Mouse (Mus musculus) adrenal gland, adult 8-10 months (tissue): ENCODE data around the gene Naa40. TPM values are rescaled to one million over a fixed set of nuclear protein-coding genes. Genes with fewer than 3 reads are reported as not detected.

ENCODE experiments used
- DNase-seq: peaks from one replicate; pipeline ENCODE4 v3.0.0; 2022
- total RNA-seq, 4 experiments: library from RNA; stranded (reverse); gene quantifications; 2 replicates each; pipeline ENCODE4 v1.2.4; 2022

The Naa40 gene
- total RNA-seq, 4 experiments from 2014 or later, result 20.9 to 27.4 (median 24.4) TPM

GRCm38 (mm10) chr19:7180756-7181405 lies 60.1 kb downstream of the Naa40 start:
- DNase-seq, result no peak

GRCm38 (mm10) chr19:7178841-7179452 lies 62.0 kb downstream of the Naa40 start:
- DNase-seq, result no peak

GRCm38 (mm10) chr19:7177804-7178511 lies 63.0 kb downstream of the Naa40 start:
- no peak for DNase-seq

GRCm38 (mm10) chr19:7176041-7176696 lies 64.8 kb downstream of the Naa40 start:
- DNase-seq, result no peak

Other genes starting within 250 kb of the Naa40 start
- 10 to 100 TPM; 38.4 to 55.9 (median 43.3) TPM for gene Dnajc4, start 248.6 kb downstream of the Naa40 start, total RNA-seq
- 10 to 100 TPM; 36.6 to 56.0 (median 48.7) TPM for gene Nudt22, start 245.1 kb downstream of the Naa40 start, total RNA-seq
- 10 to 100 TPM; 11.0 to 18.6 (median 15.0) TPM for gene Trpt1, start 245.1 kb downstream of the Naa40 start, total RNA-seq
- gene Fermt3, start 221.7 kb downstream of the Naa40 start, total RNA-seq, result 10 to 100 TPM in 2 of 4 experiments, 1 to 10 TPM in 2; 6.4 to 10.8 (median 8.8) TPM
- 100 to 1,000 TPM; 129 to 273 (median 162) TPM for gene Stip1, start 201.2 kb downstream of the Naa40 start, total RNA-seq
- 10 to 100 TPM; 27.7 to 64.8 (median 40.3) TPM for gene Macrod1, start 184.4 kb downstream of the Naa40 start, total RNA-seq
- 10 to 100 TPM in 2 of 4 experiments, 1 to 10 TPM in 2; 2.9 to 27.5 (median 14.8) TPM for gene Flrt1, start 135.5 kb downstream of the Naa40 start, total RNA-seq
- gene Otub1, start 34.9 kb downstream of the Naa40 start, total RNA-seq, result 100 to 1,000 TPM; 127 to 182 (median 149) TPM
- gene Cox8a, start 23.6 kb downstream of the Naa40 start, total RNA-seq, result 100 to 1,000 TPM; 725 to 927 (median 846) TPM
- 1 to 10 TPM; 3.8 to 7.5 (median 5.3) TPM for gene Rcor2, start 26.1 kb upstream of the Naa40 start, total RNA-seq
- gene Mark2, start 100.7 kb upstream of the Naa40 start, total RNA-seq, result 10 to 100 TPM; 66.7 to 95.6 (median 79.8) TPM
- gene Spindoc, start 141.8 kb upstream of the Naa40 start, total RNA-seq, result 10 to 100 TPM; 20.3 to 27.0 (median 25.5) TPM
- 10 to 100 TPM; 20.2 to 29.5 (median 27.3) TPM for gene 2700081O15Rik, start 176.4 kb upstream of the Naa40 start, total RNA-seq
- 100 to 1,000 TPM; 117 to 159 (median 137) TPM for gene Rtn3, start 242.1 kb upstream of the Naa40 start, total RNA-seq